Mouse (Mus musculus) spleen, adult 12 weeks (tissue): Measurements from ENCODE around the gene Timm17b.
A peak's percentile ranks its signal among the peaks of the same experiment; 100 is the strongest.
"Not testable (repeated sequence)": the region's sequence is repeated elsewhere in the genome, so short reads cannot be mapped to it uniquely, and the experiment has no call there.

ENCODE experiments used
- DNase-seq: peaks from one replicate; pipeline ENCODE4 v3.0.0; 2022; ENCODE audit warnings: low spot score

The Timm17b gene

GRCm38 (mm10) chrX:7898880-7899874 lies at the start of gene Timm17b, which contains the start of gene Pqbp1:
TSS of gene Timm17b (plus strand) at chrX:7899357.
TSS of gene Pqbp1 (minus strand) at chrX:7899269.
- DNase-seq, result peak; percentile 80

- no peak for DNase-seq
Measured at GRCm38 (mm10) chrX:7854578-7854977, 44.6 kb upstream of the Timm17b start.

DNA sequence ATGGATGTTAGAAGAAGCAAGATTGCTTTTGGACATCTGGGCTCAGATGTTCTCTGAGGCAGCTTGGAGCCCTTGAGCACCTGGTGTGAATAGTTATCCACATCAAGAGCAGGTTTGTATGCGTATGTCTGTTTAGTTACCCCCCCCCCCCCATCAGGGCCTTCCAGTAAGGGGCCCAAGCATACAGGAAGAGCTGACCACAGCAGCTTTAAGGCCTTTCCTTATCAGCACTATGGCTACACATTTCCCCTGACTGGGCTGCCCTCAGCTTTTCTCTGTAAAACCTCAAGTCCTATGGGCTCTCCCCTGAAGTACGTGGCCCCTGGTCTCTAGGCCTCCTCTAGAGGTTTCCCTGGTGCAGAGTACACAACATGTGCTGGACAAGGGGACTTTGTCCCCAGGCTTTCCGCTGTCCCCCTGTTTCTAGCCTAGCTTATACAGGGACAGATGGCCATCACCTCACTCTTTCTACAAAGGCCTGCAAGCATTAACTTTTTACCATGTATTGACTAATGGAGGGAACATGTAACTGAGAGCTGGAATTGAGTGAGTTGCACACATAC lies 39.9 kb upstream of the Timm17b start:
- DNase-seq, result no peak

DNA sequence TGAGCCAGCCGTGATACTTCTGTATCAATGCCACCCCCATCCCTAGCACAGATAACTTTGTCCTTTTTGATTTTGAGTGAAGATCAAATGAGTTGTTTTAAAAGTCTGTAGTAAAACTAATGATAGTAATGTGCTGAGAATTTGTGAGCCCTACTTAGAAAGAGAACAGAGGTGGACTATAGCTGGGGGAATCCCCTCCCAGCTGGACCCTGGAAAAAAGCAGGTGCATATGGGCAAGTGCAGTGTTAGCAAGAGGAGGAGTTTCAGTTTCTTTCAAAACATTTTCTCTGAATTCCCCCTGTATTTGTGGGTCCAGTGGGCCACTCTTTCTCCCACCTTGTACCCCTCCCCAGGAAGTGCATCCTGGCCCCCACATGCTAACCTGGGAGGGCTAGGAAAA lies 36.0 kb upstream of the Timm17b start:
- DNase-seq, result no peak

- no peak for DNase-seq
Measured at GRCm38 (mm10) chrX:7864551-7864950, 34.6 kb upstream of the Timm17b start.

DNA sequence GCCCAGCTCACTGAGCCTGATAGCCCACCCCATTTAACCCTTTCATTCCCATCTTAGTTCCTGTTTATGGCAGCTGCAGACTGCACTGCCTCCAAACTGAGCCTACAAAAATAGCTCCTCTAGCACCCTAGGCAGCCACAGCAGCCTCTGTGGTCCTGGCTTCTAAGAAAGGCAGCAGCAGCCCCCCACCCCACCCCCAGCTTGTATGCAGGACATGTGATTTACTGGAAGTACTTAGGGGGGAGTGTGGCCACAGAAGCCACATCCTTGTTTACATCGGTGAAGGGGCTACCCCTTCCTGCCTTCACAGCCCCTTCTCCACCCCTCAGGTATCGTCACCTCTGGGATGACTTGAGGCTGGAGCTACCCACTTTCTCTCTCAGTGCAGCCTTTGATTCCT lies 33.8 kb upstream of the Timm17b start:
- DNase-seq, result no peak

DNA sequence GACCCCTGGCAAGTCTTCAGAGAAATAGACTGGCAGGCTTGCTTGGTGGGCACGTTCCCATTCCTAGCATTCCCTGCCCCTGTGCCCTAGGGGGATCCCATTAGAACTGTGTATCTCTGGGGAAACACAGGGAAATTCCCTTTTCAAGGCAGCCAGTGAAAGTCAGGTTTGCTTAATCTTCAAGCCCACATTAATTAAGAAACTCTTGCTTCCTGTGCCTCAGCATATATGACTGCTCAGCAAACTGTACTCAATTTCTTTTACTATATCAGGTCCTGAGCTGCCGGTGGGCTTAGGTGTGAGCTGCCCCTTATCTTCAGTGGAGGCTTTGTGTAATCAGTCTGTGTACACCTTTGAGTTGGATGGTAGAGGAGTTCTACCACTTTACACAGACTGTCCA lies 33.4 kb upstream of the Timm17b start:
- no peak for DNase-seq

GRCm38 (mm10) chrX:7867141-7867540 lies 32.0 kb upstream of the Timm17b start:
- DNase-seq, result no peak

DNA sequence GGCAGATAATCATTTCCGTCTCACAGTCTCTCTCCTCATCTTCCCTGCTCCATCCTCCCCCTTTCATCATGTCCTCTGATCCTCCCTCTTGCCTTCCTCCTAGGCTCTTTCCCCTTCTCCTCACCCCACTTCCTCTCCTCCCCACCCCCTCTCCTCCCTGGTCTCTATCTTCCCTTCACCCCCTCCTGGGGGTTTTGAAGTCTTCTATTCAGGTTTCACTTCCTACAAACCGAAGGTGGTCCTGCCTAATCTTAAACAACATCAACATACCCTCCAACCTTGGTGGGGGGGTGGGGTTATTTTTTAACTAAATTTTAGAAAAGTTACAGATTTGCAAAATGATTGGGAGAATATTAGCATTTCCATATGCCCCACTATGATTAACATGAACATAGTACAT lies 30.7 kb upstream of the Timm17b start:
- no peak for DNase-seq

- no peak for DNase-seq
Measured at GRCm38 (mm10) chrX:7869826-7870225, 29.3 kb upstream of the Timm17b start.

- peak; percentile 70 for DNase-seq
Measured at GRCm38 (mm10) chrX:7878007-7878419, 21.1 kb upstream of the Timm17b start, which contains the start of gene Pim2. TSS of gene Pim2 (plus strand) at chrX:7878262.

- DNase-seq, result no peak
Measured at GRCm38 (mm10) chrX:7878495-7878894, 20.7 kb upstream of the Timm17b start.

- peak; percentile 31 for DNase-seq
Measured at GRCm38 (mm10) chrX:7879819-7880218, 19.3 kb upstream of the Timm17b start.

- DNase-seq, result peak; percentile 59
Measured at GRCm38 (mm10) chrX:7883841-7884567, 15.2 kb upstream of the Timm17b start, which contains the start of gene Slc35a2. TSS of gene Slc35a2 (plus strand) at chrX:7884028.

DNA sequence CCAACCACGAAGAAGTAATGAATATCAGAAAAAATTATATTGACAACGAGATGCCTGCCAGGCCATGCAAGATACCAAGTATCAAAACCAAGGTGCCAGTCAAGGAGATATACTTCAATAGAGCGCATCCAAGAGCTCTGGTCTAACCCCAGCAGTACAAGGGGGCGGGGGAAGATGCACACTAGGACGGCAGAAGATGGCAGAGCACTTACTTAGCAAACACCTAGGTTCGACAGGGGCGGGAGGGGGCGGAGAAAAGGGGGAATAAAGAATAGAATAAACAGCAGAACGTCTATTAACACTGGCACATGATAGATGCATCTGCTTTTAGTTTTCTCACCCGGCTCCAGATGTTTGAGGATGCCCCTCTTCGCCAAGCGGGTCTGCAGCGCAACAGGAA lies 946 bp upstream of the Timm17b start:
- no peak for DNase-seq

- no peak for DNase-seq
Measured at GRCm38 (mm10) chrX:7904441-7904840, 5.3 kb downstream of the Timm17b start.

- DNase-seq, result no peak
Measured at GRCm38 (mm10) chrX:7907735-7908134, 8.6 kb downstream of the Timm17b start, which contains the start of gene Gm10491. TSS of gene Gm10491 (minus strand) at chrX:7907835.

DNA sequence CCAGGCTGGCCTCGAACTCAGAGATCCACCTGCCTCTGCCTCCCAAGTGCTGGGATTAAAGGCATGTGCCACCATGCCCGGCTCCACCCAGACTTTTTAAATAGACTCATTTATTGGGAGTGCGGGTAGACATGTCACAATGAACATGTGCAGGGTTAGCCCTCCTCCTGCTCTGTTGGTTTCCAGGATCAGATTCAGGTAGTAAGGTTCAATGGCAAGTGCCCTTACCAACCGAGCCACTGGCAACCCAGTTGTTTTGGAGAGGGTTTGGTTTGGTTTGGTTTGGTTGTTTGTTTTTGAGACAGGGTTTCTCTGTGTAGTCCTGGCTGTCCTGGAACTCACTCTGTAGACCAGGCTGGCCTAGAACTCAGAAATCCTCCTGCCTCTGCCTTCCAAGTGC lies 10.1 kb downstream of the Timm17b start, which contains the start of gene Gm10490:
TSS of gene Gm10490 (plus strand) at position 301 of the 400 bp plus-strand sequence.
- not testable (repeated sequence) for DNase-seq

GRCm38 (mm10) chrX:7910473-7910872 lies 11.3 kb downstream of the Timm17b start:
- no peak for DNase-seq

- DNase-seq, result not testable (repeated sequence)
Measured at GRCm38 (mm10) chrX:7915669-7916068, 16.5 kb downstream of the Timm17b start.

DNA sequence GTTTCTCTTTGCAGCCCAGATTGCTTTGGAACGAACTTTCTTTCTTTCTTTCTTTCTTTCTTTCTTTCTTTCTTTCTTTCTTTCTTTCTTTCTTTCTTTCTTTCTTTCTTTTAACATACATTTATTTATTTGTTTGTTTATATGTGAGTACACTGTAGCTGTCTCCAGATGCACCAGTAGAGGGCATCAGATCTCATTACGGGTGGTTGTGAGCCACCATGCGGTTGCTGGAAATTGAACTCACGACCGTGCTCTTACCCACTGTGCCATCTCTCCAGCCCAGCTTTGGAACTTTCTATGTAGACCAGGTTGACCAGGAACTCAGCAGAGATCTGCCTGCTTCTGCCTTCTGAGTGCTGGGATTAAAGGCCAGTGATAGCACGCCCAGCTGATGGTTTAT lies 18.8 kb downstream of the Timm17b start:
- not testable (repeated sequence) for DNase-seq
